ENCODE assay signal across 8 mouse cellular contexts in genomic region chr16:32419517-32420483, GRCm38 (mm10). TPM values are rescaled to one million over a fixed set of nuclear protein-coding genes. Genes with fewer than 3 reads are reported as not detected.
A peak's percentile ranks its signal among the peaks of the same experiment; 100 is the strongest.
DNase-seq lines count a peak whose midpoint lies in the region; ATAC-seq lines count a peak whose summit lies in the region.

Tctex1d2 (plus strand) TSS chr16:32419702.

- DNase-seq in adrenal gland, adult (ENCODE audit: inconsistent age in 2 of 2, low spot score in 1 of 2): peak; percentile 96 to 97
- peak; percentile 98 for DNase-seq in embryo, embryonic 10.5 days (ENCODE audit: low spot score)
- DNase-seq in gastrocnemius, postnatal 14 days: peak; percentile 96
- DNase-seq in left cerebral cortex, postnatal 10 days (ENCODE audit: extremely low spot score in 1 of 2, low spot score in 2 of 2): peak; percentile 94 to 98
- peak; percentile 91 for DNase-seq in right cerebral cortex, postnatal 25 days
- peak; percentile 94 to 96 for DNase-seq in urinary bladder, postnatal 4 days (ENCODE audit: low spot score in 2 of 2)

- ATAC-seq in inflammation-experienced regulatory T-cells, adult 6 months: peak; percentile 96
- ATAC-seq in megakaryocyte-erythroid progenitor cell, adult 5-6 weeks (replicated peaks; ENCODE audit: low FRiP score, low TSS enrichment, poor library complexity, severe bottlenecking): peak; percentile 98

- intact Hi-C loops in gastrocnemius, postnatal 14 days (cut with DNase I; ENCODE audit: low total_unique reads): no loop called here
- intact Hi-C loops in left cerebral cortex, postnatal 10 days (cut with DNase I): no loop called here

RNA-seq across cellular contexts. Expression of gene Tctex1d2, which starts in this region (rescaled TPM):
- total RNA-seq in gastrocnemius, postnatal 14 days (2021): 1 to 10 TPM; 4.5 to 5.7 TPM
- polyA plus RNA-seq in inflammation-experienced regulatory T-cells, adult 6 months (2017; shearing (Covaris generic)): 10 to 100 TPM in 1 of 3 experiments, 1 to 10 TPM in 2; 2.4 to 10.6 (median 4.3) TPM
- 10 to 100 TPM; 13.9 to 16.1 TPM for total RNA-seq in left cerebral cortex, postnatal 10 days (2021)
- total RNA-seq in megakaryocyte-erythroid progenitor cell, adult 5-6 weeks (2014; fragmentation: Nextera tagmentation): 7.1 and 11.1 TPM in 2 replicates
- total RNA-seq in megakaryocyte-erythroid progenitor cell, adult 5-6 weeks (2017): 14.3 and 17.2 TPM in 2 replicates

Comparison
In these comparisons a context has a peak if more than half of its experiments do, and no peak if none do; other contexts are left out.
1. Peak in every context shown above with its lines: DNase-seq and ATAC-seq.